Mouse (Mus musculus) kidney, embryonic 15.5 days (tissue): ENCODE measurements around the gene Bcl2l2. TPM values are rescaled to one million over a fixed set of nuclear protein-coding genes. Genes with fewer than 3 reads are reported as not detected.

ENCODE experiments used
- ATAC-seq: fragments of 200-750 bp; cut with Nextera tagmentation; replicated peaks from 2 replicates; pipeline ENCODE4 v1.8.0; 2017; ENCODE audit warnings: moderate TSS enrichment; ENCODE audit not compliant: low FRiP score
- H3K27ac ChIP-seq: fragments of 300-500 bp; sonication (generic); 2 replicates; pipeline ENCODE4 v1.5.1; 2015; ENCODE audit warnings: mild to moderate bottlenecking, inconsistent platforms
- H3K27me3 ChIP-seq: fragments of 300-500 bp; sonication (generic); 2 replicates; pipeline ENCODE4 v1.6.1; 2015; ENCODE audit warnings: inconsistent platforms
- H3K36me3 ChIP-seq: fragments of 300-500 bp; sonication (generic); 2 replicates; pipeline ENCODE4 v1.6.1; 2015; ENCODE audit warnings: inconsistent platforms
- H3K4me1 ChIP-seq: fragments of 300-500 bp; sonication (generic); 2 replicates; pipeline ENCODE4 v1.6.1; 2015; ENCODE audit warnings: inconsistent platforms
- H3K4me2 ChIP-seq: fragments of 300-500 bp; sonication (generic); 2 replicates; pipeline ENCODE4 v1.6.1; 2015; ENCODE audit warnings: moderate library complexity, mild to moderate bottlenecking, inconsistent platforms
- H3K4me3 ChIP-seq: fragments of 300-500 bp; sonication (generic); replicated peaks from 2 replicates; pipeline ENCODE4 v1.5.1; 2015; ENCODE audit warnings: mild to moderate bottlenecking, inconsistent platforms
- H3K9ac ChIP-seq: fragments of 300-500 bp; sonication (generic); 2 replicates; pipeline ENCODE4 v1.6.1; 2015; ENCODE audit warnings: mild to moderate bottlenecking, inconsistent platforms
- H3K9me3 ChIP-seq: fragments of 300-500 bp; sonication (generic); replicated peaks from 2 replicates; pipeline ENCODE4 v1.6.1; 2016; ENCODE audit warnings: inconsistent platforms
- WGBS: fragments of 180-500 bp; shearing (Covaris S2); methylation state at CpG from one replicate; pipeline ENCODE4 v1.1.7; 2015; ENCODE audit warnings: mixed read lengths; 5-methylcytosine and 5-hydroxymethylcytosine counted together
- polyA plus RNA-seq: library from polyadenylated mRNA; unstranded; fragments of >200 nt; fragmentation: Nextera tagmentation; extraction: Ambion mirVana; gene quantifications from 2 replicates; pipeline ENCODE4 v1.2.1, GENCODE M21; 2015

The Bcl2l2 gene
- polyA plus RNA-seq, 1 experiment from 2014 or later = 4.7 TPM

DNA sequence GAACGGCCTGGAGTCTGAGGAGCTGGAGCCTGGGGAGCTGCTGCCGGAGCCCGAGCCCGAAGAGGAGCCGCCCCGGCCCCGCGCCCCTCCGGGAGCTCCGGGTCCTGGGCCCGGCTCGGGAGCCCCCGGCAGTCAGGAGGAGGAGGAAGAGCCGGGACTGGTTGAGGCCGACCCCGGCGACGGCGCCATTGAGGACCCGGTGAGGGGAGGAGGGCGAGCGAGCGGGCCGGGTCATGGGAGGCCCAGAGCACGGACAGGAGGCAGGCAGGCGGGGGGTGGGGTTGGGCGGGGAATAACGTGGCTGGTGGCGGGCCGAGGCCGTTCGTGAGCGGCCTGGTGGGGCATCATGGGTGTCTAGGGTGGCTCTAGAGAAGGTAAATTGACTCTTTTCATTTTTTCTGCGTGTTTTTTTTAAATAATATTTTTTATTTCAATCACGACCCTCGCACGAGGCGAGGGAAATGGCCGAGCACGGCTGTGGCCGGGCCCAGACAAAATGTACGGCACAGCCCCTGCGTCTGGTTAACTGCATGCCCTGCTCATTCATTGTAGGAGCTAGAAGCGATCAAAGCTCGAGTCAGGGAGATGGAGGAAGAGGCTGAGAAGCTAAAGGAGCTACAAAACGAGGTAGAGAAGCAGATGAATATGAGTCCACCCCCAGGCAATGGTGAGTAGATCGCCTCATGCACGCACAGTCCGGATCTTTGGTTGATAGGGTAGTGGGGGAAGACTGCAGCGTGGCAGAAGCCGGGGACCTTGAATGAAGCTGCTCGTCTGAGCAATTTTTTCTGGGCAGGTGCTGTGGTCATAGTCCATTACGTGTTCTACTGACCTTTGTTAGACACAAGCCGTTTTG lies 11.3 kb downstream of the Bcl2l2 start:
- Histone ChIP-seq H3K9ac (peak overlapping the region; percentile 100), H3K4me1 (peaks cover 38% of the 10 kb centered on the region), H3K27ac (peak overlapping the region; percentile 96), H3K4me2 (peak overlapping the region; percentile 66), H3K4me3 (peak overlapping the region; percentile 91), H3K36me3 (peaks cover 42% of the 10 kb centered on the region), H3K9me3 (no peaks in the 10 kb centered on the region), H3K27me3 (no peaks in the 10 kb centered on the region)
- under 1% methylated on average over 53 of the region's 54 CpGs for WGBS
- peak; percentile 72 for ATAC-seq

DNA sequence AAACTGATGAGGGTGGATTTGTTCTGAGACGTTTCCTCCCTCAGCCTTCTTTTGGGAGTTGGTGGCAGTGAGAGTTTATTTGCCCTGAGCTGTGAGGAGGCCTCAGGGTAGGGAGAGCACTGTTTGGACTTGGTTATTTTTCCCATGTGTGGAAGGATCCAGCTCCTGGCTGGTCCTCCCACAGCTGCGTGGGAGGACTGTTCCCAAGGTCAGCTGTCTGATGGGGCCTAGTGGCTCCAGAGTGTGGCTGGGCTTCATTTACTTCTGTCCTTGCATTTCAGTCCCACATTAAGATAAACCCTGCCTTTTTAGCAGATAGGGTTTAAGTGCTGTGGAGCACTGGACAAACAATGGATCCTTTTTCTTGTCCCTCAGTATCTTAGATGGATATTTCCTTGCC lies 14.3 kb downstream of the Bcl2l2 start:
- Histone ChIP-seq H3K4me1 (peaks cover 38% of the 10 kb centered on the region), H3K9ac (no peak overlapping the region), H3K27me3 (no peaks in the 10 kb centered on the region), H3K9me3 (no peaks in the 10 kb centered on the region), H3K4me2 (no peak overlapping the region), H3K36me3 (peaks cover 42% of the 10 kb centered on the region), H3K4me3 (0 out of 2 replicates have a peak overlapping the region, but pooled peaks have one; percentile 1), H3K27ac (peak overlapping the region; percentile 69)
- ATAC-seq = no peak
- 25% methylated on average over 2 of the region's 2 CpGs for WGBS

DNA sequence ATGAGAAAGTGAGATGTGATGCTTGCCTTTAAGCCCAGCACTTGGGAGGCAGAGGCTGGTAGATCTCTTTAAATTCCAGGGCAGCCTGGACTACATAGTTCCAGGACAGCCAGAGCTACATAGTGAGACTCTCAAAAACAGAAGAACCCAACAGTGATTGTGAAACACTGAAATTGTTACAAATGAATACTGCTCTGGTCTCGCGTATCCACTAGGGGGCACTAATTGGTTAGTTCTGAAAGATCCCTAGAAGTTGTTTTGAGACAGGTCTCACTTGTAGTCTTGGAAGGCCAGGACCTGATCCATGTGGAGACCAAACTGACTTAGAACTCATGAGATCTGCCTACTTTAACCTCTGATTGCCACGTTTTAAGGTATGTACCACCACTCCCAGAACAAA lies 17.2 kb downstream of the Bcl2l2 start:
- no peak overlapping the region for H3K4me2 ChIP-seq
- 0% methylated on average over 3 of the region's 3 CpGs for WGBS
- H3K27ac ChIP-seq = peak overlapping the region; percentile 33; the same call in 1 of the 2 replicates
- no peaks in the 10 kb centered on the region for H3K9me3 ChIP-seq
- peak; percentile 65; the same call in 1 of the 2 replicates for ATAC-seq
- H3K4me3 ChIP-seq = no peak overlapping the region
- no peaks in the 10 kb centered on the region for H3K27me3 ChIP-seq
- H3K36me3 ChIP-seq = peaks cover 54% of the 10 kb centered on the region
- no peak overlapping the region for H3K9ac ChIP-seq
- peaks cover 32% of the 10 kb centered on the region for H3K4me1 ChIP-seq

GRCm38 (mm10) chr14:54903641-54904040 lies 20.5 kb downstream of the Bcl2l2 start:
- 88% methylated on average over 4 of the region's 4 CpGs for whole genome bisulfite sequencing
- no peak for ATAC-seq
- no peak overlapping the region for H3K27ac ChIP-seq

GRCm38 (mm10) chr14:54908682-54909081 lies 25.5 kb downstream of the Bcl2l2 start:
- no peaks in the 10 kb centered on the region for H3K27me3 ChIP-seq
- peaks cover 63% of the 10 kb centered on the region for H3K36me3 ChIP-seq
- peaks cover 33% of the 10 kb centered on the region for H3K4me1 ChIP-seq
- no peak for ATAC-seq
- no peak overlapping the region for H3K4me2 ChIP-seq
- no peak overlapping the region for H3K4me3 ChIP-seq
- no peak overlapping the region for H3K9ac ChIP-seq
- no peaks in the 10 kb centered on the region for H3K9me3 ChIP-seq
- H3K27ac ChIP-seq = no peak overlapping the region
- WGBS = 66% methylated on average over 7 of the region's 7 CpGs

More at GRCm38 (mm10) chr14:54903641-54904040, 20.5 kb downstream of the Bcl2l2 start:
- Histone ChIP-seq H3K36me3 (peaks cover 54% of the 10 kb centered on the region), H3K4me3 (no peak overlapping the region), H3K9me3 (no peaks in the 10 kb centered on the region), H3K27me3 (no peaks in the 10 kb centered on the region), H3K4me2 (no peak overlapping the region), H3K4me1 (peaks cover 8% of the 10 kb centered on the region; the same call in 1 of the 2 replicates), H3K9ac (no peak overlapping the region)

DNA sequence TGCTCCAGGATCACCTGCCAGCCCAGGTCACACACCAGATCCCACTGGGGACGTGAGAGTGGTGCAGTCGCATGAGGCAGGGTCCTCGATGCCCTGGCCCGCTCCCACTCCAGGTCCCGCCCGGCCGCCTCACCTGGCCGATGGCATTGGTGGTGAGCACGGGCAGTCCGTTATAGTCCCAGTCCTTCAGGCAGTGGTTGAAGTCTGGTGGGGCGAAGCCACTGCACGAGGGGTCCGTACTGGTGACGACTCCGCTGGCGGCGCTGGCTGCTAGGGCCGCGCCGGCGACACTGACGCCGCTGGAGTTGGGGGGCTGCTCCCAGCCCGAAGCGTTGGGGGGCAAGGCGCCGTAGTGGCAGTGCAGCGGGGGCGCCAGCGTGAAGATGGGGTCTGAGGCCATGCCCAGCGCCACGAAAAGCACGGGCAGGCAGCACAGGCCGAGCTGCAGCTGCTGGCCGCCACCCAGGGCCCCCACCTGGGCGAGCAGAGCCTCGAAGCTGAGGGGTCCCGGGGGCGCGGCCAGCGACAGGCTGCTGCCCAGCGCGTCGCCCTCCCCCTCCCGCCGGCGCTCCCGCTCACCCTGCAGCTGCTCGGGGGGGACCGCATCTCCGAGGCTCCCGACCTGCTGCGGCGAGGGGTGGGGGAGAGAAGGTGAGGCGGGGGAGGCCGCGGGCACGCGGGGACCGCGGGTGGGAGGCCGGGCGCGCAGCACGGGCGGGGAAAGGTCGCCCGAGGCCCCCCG lies 29.1 kb downstream of the Bcl2l2 start:
- Histone ChIP-seq H3K27ac (peak overlapping the region; percentile 84), H3K9me3 (no peaks in the 10 kb centered on the region), H3K36me3 (peaks cover 51% of the 10 kb centered on the region), H3K4me1 (peaks cover 34% of the 10 kb centered on the region), H3K27me3 (no peaks in the 10 kb centered on the region), H3K4me3 (peak overlapping the region; percentile 92), H3K4me2 (peak overlapping the region; percentile 97), H3K9ac (peak overlapping the region; percentile 91)
- ATAC-seq = peak; percentile 61
- WGBS = 2% methylated on average over 55 of the region's 69 CpGs

DNA sequence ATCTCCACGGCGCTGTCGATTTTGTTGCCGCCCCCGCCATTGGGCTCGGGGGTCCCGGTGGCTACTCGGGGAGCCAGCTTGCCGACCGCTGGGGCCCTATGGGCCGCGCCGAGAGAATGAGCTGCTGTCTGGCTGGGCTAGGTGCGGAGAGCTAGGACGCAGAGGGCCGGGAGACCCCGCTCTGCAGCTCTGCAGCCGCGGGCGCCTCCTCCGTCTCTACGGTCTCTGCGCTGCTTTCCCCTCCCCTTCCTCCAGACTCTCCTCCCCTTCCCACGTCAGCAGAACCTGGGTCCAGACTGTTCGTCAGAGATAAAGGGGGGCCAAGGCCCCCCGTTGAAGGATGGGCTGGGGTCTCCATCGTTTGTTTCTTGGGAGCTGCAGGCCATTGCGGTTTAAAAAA lies 29.7 kb downstream of the Bcl2l2 start, which contains the start of gene Slc22a17:
Gene Slc22a17, minus strand, starts transcription at position 247 of the 400 bp plus-strand sequence.
- H3K27me3 ChIP-seq = no peaks in the 10 kb centered on the region
- peak within 1 kb of the TSS; percentile 97 for H3K4me2 ChIP-seq
- peak within 1 kb of the TSS; percentile 92 for H3K4me3 ChIP-seq
- under 1% methylated on average over 28 of the region's 28 CpGs for WGBS
- ATAC-seq = peak; percentile 94
- peaks cover 33% of the 10 kb centered on the region for H3K4me1 ChIP-seq
- peak within 1 kb of the TSS; percentile 91 for H3K9ac ChIP-seq
- H3K27ac ChIP-seq = peak within 1 kb of the TSS; percentile 84
- H3K36me3 ChIP-seq = peaks cover 51% of the 10 kb centered on the region
- H3K9me3 ChIP-seq = no peaks in the 10 kb centered on the region

GRCm38 (mm10) chr14:54913343-54913742 lies 30.2 kb downstream of the Bcl2l2 start:
- H3K4me3 ChIP-seq = peak overlapping the region; percentile 92
- peaks cover 51% of the 10 kb centered on the region for H3K36me3 ChIP-seq
- H3K4me1 ChIP-seq = peaks cover 31% of the 10 kb centered on the region
- peak overlapping the region; percentile 97 for H3K4me2 ChIP-seq
- peak overlapping the region; percentile 84 for H3K27ac ChIP-seq
- no peaks in the 10 kb centered on the region for H3K27me3 ChIP-seq
- WGBS = 17% methylated on average over 10 of the region's 10 CpGs
- no peak for ATAC-seq
- H3K9ac ChIP-seq = peak overlapping the region; percentile 91
- no peaks in the 10 kb centered on the region for H3K9me3 ChIP-seq

DNA sequence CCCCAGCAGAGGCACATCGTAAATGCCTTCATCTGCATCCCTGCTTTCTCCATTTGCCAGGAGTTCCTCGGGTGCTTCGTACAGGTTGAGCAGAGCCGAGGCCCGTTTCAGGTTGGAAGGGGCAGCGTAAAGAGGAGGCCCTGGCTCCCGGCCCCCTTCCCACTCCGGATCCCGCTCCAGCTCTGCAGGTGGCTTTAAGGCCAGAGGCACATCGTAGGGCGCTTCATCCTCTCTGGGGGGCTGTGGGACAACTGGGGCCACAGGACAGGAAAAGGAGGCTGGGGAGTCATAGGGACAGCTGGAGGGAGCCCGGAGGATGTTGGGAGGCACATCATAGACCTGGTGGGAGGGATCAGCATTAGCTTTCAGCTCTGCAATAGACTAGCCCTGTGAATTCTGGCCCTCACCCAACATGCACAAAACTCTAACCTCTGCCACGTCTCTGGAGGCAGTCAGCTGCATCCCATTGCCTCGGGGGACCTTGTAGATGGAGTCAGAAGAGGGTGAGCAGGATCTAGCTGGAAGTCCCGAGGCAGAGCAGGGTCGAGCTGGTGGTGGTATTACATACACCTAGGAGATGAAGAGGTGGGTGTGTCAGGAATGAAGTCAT lies 37.0 kb downstream of the Bcl2l2 start:
- no peaks in the 10 kb centered on the region for H3K27me3 ChIP-seq
- no peak for ATAC-seq
- no peak overlapping the region for H3K27ac ChIP-seq
- no peak overlapping the region for H3K9ac ChIP-seq
- peaks cover 17% of the 10 kb centered on the region for H3K4me1 ChIP-seq
- 88% methylated on average over 16 of the region's 16 CpGs for WGBS
- H3K36me3 ChIP-seq = peaks cover 73% of the 10 kb centered on the region
- no peak overlapping the region for H3K4me3 ChIP-seq
- no peak overlapping the region for H3K4me2 ChIP-seq
- peaks cover 5% of the 10 kb centered on the region for H3K9me3 ChIP-seq

DNA sequence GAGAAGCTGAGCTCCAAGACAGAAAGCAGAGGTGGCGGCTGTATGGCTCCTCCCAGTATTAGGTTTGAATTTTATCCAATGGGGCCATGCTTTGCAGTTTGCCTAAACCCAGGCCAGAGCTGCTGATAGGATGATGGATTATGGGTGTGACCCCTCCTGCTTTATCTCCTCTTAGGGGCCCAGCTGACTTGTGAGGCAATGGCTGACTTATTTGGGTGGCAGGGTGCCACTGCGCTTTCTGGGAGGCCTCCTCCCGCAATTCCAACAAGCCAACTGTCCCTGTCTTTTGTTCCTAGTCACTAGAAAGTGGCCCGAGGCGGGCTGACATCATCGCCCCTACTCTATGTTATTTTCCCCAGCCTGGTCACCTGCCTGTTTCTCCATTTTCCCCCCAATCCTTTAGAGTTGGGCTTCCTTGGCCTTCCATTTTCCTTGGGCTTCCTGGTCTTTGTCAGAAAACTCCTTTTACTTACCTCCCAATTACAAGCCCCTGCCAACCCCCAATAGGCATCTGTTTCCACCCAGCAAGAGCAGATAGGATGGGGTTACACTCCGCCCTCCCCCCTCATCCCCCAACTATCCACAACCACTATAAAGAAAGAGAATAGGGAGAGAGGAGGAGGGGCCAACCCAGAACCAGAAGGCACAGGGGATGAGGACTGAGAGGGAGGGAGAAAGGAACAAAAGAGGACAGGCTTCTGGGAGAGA lies 41.6 kb downstream of the Bcl2l2 start:
- Histone ChIP-seq H3K36me3 (peaks cover 29% of the 10 kb centered on the region), H3K4me3 (peak overlapping the region; percentile 51), H3K27me3 (no peaks in the 10 kb centered on the region), H3K9ac (peak overlapping the region; percentile 74), H3K27ac (peak overlapping the region; percentile 99), H3K9me3 (peaks cover 5% of the 10 kb centered on the region), H3K4me2 (peak overlapping the region; percentile 94), H3K4me1 (peaks cover 45% of the 10 kb centered on the region)
- ATAC-seq = peak; percentile 31
- WGBS = 16% methylated on average over 7 of the region's 7 CpGs
